ENCODE assay signal across 9 mouse cellular contexts in the genomic region with DNA sequence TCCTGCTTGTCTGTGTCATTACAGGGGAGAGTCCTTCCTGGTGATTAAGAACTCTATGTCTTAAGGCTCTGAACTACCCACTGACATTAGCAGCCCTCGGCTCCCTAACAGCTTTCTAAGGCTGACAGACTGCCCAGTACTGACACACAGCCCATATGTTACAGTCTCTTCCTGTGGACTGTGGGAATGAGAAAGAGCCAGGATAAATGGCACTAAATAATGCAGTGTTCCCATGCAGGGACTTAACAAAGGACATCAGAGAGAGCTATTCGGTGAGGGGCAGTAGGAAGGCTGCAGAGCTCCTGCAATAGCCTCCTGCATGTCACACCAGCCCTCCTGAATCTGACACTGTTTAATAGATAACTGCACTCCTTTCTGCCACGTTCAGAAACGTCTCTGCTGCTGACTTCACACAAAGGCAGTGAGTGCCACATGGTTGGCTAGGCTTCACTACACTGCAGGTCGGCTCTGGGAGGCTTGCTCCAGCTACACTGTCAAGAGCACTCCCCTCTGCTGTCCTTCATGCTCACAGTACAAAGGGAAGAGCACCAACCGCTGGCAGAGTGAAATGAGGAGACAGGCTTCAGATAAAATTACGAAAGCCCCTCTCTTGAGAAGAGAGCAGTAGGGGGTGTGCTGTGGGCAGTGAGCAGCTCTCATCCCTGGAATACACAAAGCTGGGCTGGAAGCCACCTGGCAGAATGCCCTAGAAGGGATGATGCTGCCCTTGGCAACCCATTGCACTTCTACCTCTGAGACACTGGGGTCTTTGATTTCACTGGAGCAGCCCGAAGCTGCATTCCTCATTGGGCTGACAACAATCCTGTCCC. TPM values are rescaled to one million over a fixed set of nuclear protein-coding genes. Genes with fewer than 3 reads are reported as not detected.
DNase-seq lines count a peak whose midpoint lies in the region; ATAC-seq lines count a peak whose summit lies in the region.
"Had no signal": no experiment of that assay in that cellular context is flagged by ENCODE, and none has a peak within 500 bp of the region (broad histone marks: within the 10 kb centered on the region; RNA-seq: fewer than 3 reads in every experiment).

No protein-coding gene starts in this region.

- H3K27me3 ChIP-seq in intestine, embryonic 16.5 days (replicated peaks; ENCODE audit: control insufficient read depth, insufficient read depth, low read length): no peaks in the 10 kb centered on the region

- H3K27ac ChIP-seq in intestine, embryonic 16.5 days (ENCODE audit: low read length): peak overlapping the region; percentile 83
- H3K27ac ChIP-seq: macrophage had no signal

- DNase-seq in adrenal gland, adult 2 months: peak; percentile 92
- DNase-seq in embryo, embryonic 11 days: peak; percentile 57
- peak; percentile 33 to 71 for DNase-seq in gastrocnemius, postnatal 4 days (ENCODE audit: low spot score in 2 of 2)
- DNase-seq in left cerebral cortex, adult 8-10 months (ENCODE audit: low spot score in 2 of 2): peak; percentile 75 to 92
- peak; percentile 83 for DNase-seq in lung, postnatal 36 days
- peak; percentile 60 for DNase-seq in right cerebral cortex, postnatal 25 days
- DNase-seq in thymus, postnatal 25 days: no peak

- no peak overlapping the region for H3K4me2 ChIP-seq in intestine, embryonic 16.5 days (ENCODE audit: low read depth, low read length)

- 0 out of 2 replicates have a peak overlapping the region, but pooled peaks have one; percentile 12 for H3K9ac ChIP-seq in intestine, embryonic 16.5 days (ENCODE audit: low read depth, low read length)

- H3K9me3 ChIP-seq in intestine, embryonic 16.5 days (ENCODE audit: control insufficient read depth, low read length): no peaks in the 10 kb centered on the region; the same call in 1 of the 2 replicates

- H3K4me1 ChIP-seq in intestine, embryonic 16.5 days (ENCODE audit: control insufficient read depth, insufficient read depth, low read length): peaks cover 55% of the 10 kb centered on the region

- no peak overlapping the region for H3K4me3 ChIP-seq in intestine, embryonic 16.5 days (ENCODE audit: low read length)

- WGBS in intestine, embryonic 16.5 days: 8% methylated on average over 8 of the region's 8 CpGs

- ATAC-seq in intestine, embryonic 16.5 days: peak; percentile 55

- 0 out of 2 replicates have a peak, but pooled peaks cover 2% of the 10 kb centered on the region for H3K36me3 ChIP-seq in intestine, embryonic 16.5 days (ENCODE audit: control insufficient read depth, insufficient read depth, low read length)

RNA-seq across cellular contexts. Expression of gene Tom1l2, which starts 41.5 kb away (rescaled TPM):
- 10 to 100 TPM; 71.9 to 78.5 TPM for total RNA-seq in adrenal gland, adult 2 months (2021)
- 159 and 181 TPM in 2 replicates for polyA plus RNA-seq in adrenal gland, adult 2 months (2012; rRNA removed)
- 10 to 100 TPM; 37.4 to 45.6 TPM for total RNA-seq in gastrocnemius, postnatal 4 days (2021)
- 29.6 and 33.8 TPM in 2 replicates for polyA plus RNA-seq in intestine, embryonic 16.5 days (2015; fragmentation: Nextera tagmentation; extraction: Ambion mirVana)
- 100 to 1,000 TPM; 205 to 222 (median 215) TPM for total RNA-seq in left cerebral cortex, adult 8-10 months (2022)

RNA-seq across cellular contexts. Expression of gene Drc3, which starts 41.9 kb away (rescaled TPM):
- 1 to 10 TPM in 1 of 2 experiments, under 1 TPM in 1; 0.61 to 1.5 TPM for total RNA-seq in adrenal gland, adult 2 months (2021)
- 0.90 and 1.0 TPM in 2 replicates for polyA plus RNA-seq in adrenal gland, adult 2 months (2012; rRNA removed)
- 1 to 10 TPM; 1.0 to 1.8 TPM for total RNA-seq in gastrocnemius, postnatal 4 days (2021)
- polyA plus RNA-seq in intestine, embryonic 16.5 days (2015; fragmentation: Nextera tagmentation; extraction: Ambion mirVana): 1.9 and 2.2 TPM in 2 replicates
- 10 to 100 TPM in 1 of 4 experiments, 1 to 10 TPM in 3; 8.6 to 12.8 (median 9.3) TPM for total RNA-seq in left cerebral cortex, adult 8-10 months (2022)
- polyA plus RNA-seq: macrophage had no signal
